Mouse (Mus musculus) lung, postnatal 36 days (tissue): ENCODE measurements around the gene Hist1h3e.
A peak's percentile ranks its signal among the peaks of the same experiment; 100 is the strongest.
"Not testable (repeated sequence)": the region's sequence is repeated elsewhere in the genome, so short reads cannot be mapped to it uniquely, and the experiment has no call there.

Source experiments
- DNase-seq: peaks from one replicate; pipeline ENCODE4 v3.0.0; 2022; ENCODE audit warnings: mixed read lengths

Gene Hist1h3e

DNA sequence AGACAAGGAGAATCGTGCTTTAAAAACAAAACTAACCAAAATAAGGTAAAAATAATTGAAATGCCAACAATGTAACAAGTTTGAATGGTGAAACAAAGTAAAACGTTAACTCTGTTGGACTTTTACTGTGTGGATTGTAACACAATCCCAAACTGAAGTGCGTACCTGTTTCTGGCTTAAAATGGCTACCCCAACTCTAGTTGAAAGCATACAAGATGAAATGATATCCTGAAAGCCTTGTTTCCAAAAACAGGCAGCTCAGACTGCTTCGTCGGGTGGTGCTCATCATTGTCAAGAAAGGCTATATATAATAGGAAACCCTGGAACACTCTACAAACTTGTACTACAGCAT, 662 bp downstream of the Hist1h3e start:
- DNase-seq: not testable (repeated sequence)

DNA sequence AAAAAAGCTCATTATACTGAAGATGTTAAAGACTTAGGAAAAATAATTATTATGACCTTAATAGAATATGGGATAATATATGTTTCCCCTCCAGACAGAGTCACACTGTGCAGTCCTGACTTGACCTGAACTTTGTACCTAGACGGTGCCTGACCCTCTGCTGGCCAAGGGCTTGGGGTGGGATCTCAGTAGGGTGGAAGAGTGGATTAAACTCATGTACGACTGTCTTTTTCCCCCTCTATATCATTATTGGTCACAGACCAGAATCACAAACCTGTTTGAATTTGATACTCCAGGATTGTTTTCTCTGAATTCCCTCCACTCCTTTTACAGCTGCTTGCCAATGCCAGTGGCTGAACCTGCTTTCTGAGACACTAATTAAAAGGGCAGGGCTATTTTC, 1.5 kb downstream of the Hist1h3e start:
- not testable (repeated sequence) for DNase-seq

DNA sequence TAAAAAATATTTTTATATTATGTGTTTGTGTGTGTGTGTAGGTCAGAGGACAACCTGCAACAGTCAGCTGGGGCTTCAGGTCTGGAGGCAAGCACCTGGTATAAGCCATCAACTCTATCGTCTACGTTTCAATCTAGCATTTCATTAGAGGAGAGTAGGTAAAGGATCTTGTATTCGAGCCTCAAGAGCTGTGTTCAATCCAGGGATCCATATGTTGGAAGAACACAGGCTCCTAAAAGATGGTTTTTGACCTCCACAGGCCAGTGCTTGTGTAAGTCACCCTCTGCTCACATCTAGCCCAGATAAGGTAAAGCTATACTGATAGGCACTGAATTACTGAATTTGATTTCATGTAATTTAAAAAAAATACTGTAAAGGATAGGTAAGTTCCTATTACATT, 5.3 kb downstream of the Hist1h3e start:
- no peak for DNase-seq

DNA sequence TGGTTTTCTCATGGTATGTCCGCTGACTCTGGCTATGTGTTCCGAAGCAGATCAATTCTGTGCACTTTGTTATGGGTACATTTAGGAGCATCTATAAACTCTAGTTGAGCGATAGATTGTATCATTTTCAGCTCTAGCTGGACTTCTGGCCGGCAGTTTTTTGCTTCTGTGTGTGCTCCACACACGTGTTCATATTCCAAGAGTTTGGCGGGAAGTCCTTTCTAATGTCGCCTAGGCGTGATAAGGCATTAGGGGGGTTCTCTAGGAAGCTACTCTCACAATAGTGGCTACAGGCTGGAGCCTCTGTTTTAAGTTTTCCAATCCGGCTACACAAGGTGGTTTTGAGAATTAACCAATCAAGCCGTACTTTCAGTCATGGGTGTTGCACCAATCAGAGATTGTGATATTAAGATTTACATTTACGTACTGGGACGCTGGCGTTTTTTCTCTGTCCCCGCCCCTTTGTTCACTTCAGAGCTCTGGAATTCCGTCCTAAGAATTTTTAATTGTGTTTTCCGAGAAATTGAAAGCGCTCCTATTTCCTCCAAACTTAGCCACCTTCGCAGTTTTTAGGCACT, 6.2 kb downstream of the Hist1h3e start:
- DNase-seq: peak; percentile 93

DNA sequence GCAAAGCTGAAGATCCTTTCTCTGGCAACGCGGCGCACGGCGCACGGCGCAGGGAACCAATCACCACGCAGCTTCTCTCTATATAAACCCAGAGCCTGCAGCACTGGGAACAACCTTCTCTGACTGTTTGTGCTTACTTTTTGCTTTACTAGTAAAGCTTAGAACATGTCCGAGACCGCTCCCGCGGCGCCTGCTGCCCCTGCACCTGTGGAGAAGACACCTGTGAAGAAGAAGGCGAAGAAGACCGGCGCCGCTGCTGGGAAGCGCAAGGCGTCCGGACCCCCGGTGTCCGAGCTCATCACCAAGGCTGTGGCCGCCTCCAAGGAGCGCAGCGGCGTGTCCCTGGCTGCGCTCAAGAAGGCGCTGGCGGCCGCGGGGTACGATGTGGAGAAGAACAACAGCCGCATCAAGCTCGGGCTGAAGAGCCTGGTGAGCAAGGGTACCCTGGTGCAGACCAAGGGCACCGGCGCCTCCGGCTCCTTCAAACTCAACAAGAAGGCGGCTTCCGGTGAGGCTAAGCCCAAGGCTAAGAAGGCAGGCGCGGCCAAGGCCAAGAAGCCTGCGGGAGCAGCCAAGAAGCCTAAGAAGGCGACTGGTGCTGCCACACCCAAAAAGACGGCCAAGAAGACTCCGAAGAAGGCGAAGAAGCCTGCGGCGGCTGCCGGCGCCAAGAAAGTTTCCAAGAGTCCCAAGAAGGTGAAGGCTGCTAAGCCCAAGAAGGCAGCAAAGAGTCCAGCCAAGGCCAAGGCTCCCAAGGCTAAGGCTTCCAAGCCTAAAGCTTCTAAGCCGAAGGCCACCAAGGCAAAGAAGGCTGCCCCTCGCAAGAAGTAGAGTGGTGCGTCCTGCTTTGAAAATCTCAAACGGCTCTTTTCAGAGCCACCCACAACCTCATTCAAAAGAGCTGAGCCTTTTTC, 7.0 kb downstream of the Hist1h3e start:
- DNase-seq: peak; percentile 82

DNA sequence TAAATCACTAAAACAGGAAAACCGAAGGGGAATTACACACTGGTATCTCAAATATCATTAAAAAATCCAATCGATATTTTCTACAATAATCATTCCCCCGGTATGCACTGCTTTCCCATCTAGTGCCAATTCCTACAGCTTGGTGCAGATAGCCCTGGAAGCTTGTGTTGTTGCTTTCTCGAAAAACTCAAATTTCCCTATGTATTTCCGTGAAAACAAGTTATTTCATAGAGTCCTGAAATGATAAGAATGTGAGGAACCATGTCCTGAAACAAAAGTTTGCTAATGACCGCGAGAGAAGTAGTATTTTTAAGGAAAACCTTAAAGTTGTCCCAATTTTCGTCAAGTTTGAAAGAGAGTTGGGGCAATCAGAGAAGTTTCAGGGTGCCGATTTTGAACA, 7.8 kb downstream of the Hist1h3e start:
- DNase-seq: no peak

DNA sequence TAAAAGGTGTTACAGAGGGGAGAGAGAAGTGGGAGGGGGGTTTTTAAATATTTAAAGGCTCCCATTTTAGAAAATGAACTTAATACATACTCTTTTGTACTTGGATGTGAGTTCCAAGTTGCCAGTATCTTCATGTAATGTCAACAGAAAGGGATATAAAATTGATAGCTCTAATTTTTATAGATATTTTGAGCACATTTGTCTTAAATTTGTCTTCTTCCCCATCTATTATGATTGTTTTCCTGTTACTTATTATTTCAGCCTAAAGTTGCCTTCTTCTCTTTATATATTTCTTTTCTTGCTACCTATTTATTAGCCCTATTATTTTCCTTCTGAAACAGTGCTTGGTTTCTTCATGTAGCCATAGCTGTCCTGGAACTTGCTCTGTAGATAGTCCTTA, 9.2 kb downstream of the Hist1h3e start, which contains the start of gene Hist1h1d:
Gene Hist1h1d, plus strand, starts transcription at position 301 of the 400 bp plus-strand sequence.
- DNase-seq: no peak

DNA sequence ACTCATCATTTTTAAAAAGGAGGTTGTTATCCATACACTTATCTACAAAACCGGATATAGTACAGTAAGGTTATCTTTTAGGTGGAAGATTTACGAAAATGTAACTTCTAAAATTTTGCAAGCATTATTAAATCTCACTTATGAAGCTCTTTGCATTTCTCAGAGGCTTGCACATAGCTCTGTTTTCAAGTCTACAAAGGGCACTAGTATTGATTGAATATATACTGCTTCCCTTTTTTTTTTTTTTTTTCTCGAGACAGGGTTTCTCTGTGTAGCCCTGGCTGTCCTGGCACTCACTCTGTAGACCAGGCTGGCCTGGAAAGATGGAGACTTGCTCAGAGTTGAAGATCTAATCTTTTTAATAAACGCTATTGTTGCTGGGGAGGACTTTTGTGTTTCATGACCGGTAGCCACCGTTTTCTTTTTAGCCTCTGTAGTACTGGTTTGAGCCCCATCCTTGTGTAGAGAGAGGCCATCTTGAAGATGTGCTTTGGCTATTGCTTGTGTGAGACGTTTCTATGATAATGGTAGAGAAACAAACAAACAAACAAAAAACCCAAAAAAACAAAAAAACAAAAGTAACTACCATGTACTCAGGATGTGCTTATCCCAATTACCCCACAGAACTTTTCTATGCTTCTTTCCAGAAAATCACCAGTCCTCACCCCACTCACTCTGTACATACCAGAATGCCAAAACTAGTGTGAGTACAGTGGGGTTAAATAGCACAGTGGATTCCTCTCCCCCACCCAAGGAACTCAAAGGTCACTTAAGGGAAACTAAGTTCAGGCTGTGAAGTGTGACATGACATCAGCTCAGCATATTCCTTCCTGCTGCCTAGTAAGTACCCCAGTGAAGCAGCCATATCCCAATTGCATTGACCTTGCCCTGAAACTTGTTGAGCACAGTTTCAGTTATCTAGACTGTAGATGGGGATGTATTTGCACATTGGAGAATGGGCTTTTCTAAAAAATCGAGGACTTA, 9.9 kb downstream of the Hist1h3e start:
- no peak for DNase-seq

DNA sequence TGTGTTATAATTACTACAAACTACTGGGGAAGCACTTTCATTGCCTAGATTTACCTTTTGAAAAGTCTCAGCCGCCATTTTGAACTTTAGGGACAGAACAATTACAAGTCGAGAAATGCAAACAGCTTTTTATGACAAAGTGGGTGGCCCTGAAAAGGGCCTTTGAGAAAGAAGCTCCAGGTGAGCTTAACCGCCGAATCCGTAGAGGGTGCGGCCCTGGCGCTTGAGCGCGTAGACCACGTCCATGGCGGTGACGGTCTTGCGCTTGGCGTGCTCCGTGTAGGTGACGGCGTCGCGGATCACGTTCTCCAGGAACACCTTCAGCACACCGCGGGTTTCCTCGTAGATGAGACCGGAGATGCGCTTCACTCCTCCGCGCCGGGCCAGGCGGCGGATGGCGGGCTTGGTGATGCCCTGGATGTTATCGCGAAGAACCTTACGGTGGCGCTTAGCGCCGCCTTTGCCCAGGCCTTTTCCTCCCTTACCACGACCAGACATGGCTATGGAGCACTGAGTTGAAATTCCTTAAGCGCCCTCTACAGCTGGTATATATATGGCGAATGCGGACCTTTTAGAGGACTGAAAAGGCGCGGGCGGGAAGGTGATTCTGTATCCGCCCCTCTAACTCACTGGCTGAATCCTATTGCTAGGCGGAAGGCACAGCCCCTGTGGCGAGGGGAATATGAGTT, 10.9 kb downstream of the Hist1h3e start, which contains the start of gene Hist1h4f:
Gene Hist1h4f, minus strand, starts transcription at position 503 of the 689 bp plus-strand sequence.
- peak; percentile 92 for DNase-seq

DNA sequence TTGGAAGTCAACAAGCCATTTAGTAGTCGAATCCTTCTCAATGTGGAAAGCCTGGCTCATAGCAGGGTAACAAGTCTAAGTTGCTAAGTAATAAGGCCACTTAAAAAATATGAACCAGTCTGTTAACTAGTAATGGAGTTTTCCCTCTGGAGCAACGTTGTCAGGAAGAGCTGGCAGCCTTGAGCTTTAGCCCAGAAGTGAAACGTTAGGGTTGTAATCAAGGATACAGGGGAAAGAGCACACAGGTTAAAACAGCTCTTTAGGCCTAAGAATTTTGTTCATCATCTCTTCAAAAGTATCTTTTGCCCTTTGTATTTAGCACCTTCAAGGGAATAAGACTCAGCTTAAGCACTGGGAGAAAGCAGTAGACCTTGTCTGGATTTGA, 11.4 kb downstream of the Hist1h3e start:
- DNase-seq: no peak

DNA sequence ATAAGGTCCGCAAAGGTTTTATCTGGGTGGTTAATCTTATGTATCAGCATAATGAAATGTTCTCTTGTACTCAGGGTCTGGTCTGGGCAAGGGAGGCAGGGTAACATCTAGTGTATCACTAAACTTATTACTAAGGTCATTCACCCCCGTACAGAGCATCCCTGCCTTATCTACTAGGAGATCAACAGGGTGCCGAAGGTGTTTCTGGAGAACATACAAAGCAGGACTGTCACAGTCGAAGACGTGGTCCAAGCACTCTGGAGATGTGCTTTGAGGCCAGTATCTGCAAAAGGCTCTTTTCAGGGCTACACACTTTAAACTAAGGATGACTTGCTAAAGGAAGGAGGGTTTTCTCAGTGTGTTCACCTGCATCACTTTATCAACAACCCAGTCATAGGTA, 15.5 kb downstream of the Hist1h3e start:
- no peak for DNase-seq

DNA sequence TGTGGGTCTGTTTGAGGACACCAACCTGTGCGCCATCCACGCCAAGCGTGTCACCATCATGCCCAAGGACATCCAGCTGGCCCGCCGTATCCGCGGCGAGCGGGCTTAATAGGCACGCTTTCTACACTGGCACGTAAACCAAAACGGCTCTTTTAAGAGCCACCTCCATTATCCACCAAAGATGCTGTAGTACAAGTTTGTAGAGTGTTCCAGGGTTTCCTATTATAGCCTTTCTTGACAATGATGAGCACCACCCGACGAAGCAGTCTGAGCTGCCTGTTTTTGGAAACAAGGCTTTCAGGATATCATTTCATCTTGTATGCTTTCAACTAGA, 17.4 kb downstream of the Hist1h3e start:
- DNase-seq: not testable (repeated sequence)

DNA sequence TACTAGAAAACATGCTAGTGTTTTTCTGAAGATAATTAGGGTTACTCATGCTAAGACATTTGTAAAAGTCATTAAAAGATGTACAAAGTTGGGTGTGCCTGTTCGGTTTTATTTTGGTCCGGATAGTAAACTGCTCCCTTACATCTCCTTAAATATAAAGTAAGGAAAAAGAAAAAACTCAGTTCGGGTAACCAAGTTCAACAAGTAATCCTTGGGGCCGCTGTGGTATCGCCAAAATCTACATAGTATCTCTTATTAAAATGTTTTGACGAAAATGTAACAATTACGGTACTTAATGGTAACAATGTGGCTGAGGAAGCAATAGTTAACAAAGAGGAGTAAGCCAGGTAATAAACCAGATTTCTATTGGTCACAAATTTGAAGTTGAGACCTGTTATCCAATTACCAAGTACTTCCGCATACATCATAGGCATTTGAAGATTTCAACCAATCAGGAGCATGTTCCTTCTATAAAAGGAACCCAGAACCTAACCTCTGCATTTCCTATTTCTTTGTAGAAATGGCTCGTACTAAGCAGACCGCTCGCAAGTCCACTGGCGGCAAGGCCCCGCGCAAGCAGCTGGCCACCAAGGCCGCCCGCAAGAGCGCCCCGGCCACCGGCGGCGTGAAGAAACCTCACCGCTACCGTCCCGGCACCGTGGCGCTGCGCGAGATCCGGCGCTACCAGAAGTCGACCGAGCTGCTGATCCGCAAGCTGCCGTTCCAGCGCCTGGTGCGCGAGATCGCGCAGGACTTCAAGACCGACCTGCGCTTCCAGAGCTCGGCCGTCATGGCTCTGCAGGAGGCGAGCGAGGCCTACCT, 18.0 kb downstream of the Hist1h3e start, which contains the start of gene Hist1h3f:
Gene Hist1h3f, plus strand, starts transcription at position 88 of the 822 bp plus-strand sequence.
- peak; percentile 91 for DNase-seq

DNA sequence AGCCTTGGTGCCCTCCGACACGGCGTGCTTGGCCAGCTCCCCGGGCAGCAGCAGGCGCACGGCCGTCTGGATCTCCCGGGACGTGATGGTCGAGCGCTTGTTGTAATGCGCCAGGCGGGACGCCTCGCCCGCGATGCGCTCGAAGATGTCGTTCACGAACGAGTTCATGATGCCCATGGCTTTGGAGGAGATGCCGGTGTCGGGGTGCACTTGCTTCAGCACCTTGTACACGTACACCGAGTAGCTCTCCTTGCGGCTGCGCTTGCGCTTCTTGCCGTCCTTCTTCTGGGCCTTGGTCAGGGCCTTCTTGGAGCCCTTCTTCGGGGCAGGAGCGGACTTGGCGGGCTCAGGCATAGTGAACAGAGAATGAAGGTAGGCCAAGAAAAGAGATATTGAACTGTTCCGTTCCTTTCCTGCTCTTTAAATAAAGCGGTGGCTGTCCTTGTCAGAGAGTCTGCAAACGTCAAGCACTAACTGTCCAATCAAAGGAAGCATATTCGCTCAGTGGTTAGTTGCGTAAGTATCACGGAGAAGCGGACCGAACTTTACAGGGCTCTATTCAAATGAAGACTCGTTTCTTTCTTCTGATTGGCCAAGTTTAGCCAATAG, 19.1 kb downstream of the Hist1h3e start, which contains the start of gene Hist1h2bh:
Gene Hist1h2bh, minus strand, starts transcription at position 394 of the 609 bp plus-strand sequence.
- DNase-seq: peak; percentile 93

DNA sequence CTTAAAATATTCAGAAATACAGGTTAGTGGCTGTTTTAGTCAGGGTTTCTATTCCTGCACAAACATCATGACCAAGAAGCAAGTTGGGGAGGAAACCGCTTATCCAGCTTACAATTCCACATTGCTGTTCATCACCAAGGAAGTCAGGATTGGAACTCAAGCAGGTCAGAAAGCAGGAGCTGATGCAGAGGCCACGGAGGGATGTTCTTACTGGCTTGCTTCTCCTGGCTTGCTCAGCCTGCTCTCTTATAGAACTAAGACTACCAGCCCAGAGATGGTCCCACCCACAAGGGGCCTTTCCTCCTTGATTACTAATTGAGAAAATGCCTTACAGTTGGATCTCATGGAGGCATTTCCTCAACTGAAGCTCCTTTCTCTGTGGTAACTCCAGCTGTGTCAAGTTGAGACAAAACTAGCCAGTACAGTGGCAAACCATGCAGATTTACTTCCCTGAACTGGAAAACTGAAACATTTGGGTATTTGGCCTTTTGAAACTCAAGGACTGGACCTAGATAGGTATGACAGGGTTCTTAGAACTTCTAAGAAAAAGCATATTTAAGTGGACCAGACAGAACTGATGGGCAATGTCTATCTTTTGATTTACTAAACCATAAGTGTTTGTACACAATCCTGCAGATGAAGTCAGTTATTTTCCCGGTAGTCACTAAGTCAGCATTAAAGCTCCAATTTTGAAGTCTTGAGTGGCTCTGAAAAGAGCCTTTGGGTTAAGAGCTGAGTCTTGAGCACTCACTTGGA, 19.8 kb downstream of the Hist1h3e start:
- DNase-seq: not testable (repeated sequence)

DNA sequence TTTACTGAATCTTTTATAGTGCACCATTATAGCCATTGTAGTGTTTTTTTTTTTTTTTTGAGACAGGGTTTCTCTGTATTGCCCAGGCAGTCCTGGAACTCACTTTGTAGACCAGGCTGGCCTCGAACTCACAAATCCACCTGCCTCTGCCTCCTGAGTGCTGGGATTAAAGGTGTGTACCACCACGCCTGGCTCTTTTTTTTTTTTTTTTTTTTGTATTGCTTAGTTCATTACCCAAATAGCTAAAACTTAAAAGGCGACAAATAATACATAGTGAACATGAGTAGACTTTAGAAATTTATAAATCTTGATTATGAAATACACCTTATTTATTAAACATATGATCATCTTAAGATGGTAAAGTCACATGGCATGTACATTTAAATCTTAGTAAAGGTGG, 20.7 kb downstream of the Hist1h3e start:
- no peak for DNase-seq

DNA sequence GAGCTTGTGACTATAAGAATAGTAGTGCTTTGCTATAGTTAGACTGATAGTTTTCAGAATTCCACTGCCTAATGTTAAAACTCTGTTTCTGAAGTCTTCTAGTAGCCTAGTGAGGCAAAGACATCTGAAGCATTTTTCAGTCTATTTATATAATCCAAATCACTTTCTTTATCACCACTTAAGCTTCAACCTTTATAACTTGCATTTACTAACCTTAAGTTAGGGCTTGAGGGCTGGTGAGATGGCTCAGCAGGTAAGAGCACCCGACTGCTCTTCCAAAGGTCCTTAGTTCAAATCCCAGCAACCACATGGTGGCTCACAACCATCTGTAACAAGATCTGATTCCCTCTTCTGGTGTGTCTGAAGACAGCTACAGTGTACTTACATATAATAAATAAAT, 22.3 kb downstream of the Hist1h3e start:
- not testable (repeated sequence) for DNase-seq

DNA sequence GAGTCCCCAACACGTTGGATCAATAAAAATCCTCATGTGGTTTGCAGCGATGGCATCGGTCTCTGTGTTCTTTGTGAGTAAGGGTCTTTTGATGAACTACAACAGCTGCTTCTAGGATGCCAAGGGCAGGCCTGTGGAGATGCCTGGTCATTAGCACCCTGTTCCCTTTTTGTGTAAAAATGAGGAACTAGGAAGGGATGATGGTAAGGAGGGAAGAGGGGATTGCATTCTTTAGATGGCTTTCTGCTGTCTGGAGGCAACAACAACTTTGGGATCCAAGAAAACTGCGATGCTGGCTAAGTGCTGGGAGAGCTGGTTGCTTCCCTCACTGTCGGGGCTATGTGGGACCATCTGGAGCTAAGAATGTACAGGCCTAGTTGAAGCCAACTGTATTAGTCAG, 23.9 kb downstream of the Hist1h3e start:
- DNase-seq: no peak

DNA sequence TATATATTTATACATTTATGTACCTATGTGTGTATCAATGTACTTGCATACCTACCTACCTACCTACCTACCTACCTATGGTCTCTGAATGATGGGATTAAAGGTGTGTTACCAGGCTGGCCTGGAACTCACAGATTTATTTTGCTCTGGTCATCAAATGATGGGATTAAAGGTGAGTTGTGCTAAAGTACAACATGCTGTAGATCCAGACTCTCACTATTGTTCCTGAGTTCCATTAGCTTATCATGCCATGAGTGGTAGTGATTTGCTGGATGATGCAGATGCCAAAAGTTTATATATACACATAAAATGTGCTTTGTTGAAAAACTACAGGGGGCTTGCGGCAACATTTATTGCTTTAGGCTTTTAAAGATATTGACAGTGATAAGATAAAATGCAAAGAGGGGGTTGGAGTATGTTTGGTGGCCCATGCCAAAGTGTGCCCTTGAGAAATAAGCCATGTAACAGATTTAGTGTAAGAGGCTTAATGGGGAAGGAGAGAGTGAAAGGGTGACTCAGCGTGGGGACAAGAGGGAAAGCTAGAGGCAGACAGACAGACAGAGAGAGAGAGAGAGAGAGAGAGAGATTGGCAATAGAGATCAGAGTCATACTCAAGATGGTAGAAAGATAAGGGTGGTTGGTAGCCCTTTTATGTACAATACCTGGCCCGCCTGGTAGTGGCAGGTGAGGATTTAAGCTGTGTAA, 25.0 kb downstream of the Hist1h3e start:
- no peak for DNase-seq
